Mouse (Mus musculus): Measurements from ENCODE around the gene Il4i1. TPM values are rescaled to one million over a fixed set of nuclear protein-coding genes. Genes with fewer than 3 reads are reported as not detected.
"Not testable (repeated sequence)": the region's sequence is repeated elsewhere in the genome, so short reads cannot be mapped to it uniquely, and the experiment has no call there.

Il4i1 gene
- polyA plus RNA-seq, 1 experiment from 2014 or later, result 2.0 TPM

DNA sequence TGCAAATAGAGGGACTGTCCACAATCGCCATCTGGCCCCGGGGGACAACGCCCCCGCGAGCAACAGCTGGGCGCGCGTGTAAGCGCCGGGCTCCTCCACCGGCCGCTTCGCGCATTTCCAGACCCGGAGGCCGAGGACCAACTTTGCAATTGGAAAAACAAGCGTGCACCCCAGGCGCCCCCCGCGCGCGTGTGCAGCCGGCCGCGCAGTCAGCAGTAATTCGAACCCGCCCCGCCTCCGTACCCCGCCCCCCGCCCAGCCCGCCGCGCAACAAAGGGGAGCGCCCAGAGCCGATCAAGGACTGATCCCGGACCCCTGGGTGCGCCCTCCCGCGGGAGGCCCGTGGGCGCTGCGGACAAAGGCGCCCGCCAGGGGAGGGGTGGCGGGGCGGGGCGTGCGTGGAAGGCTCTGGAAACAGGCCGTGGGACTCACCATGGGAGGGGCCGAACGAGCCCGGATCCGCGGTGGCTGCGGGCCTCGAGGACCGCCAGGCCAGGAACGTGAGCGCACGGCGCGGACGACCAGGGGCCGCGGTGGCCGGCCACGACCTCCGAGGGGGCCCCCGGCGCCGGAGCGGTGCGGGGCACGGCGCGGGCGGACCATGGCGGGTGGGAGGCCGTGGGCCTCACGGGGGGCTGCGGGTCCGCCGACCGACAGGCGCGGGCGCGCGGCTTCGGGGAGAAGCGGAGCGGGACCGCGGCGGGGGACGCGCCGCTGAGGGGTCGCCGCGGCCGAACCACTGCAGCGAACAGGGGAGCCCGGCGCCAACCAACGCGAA is 52.9 kb downstream of the Il4i1 start:
- H3K4me1 ChIP-seq (replicated peaks), result peaks cover 54% of the 10 kb centered on the region
- H3K27ac ChIP-seq (replicated peaks), result peak overlapping the region; percentile 100
- H3K27me3 ChIP-seq, result no peaks in the 10 kb centered on the region
- under 1% methylated on average over 106 of the region's 108 CpGs for WGBS
- peak overlapping the region; percentile 99 for H3K9ac ChIP-seq
- ATAC-seq (ENCODE audit: low read depth), result peak; percentile 48
- peak overlapping the region; percentile 99 for H3K4me2 ChIP-seq
- H3K9me3 ChIP-seq, result no peaks in the 10 kb centered on the region
- H3K4me3 ChIP-seq, result peak overlapping the region; percentile 97
- H3K36me3 ChIP-seq, result peaks cover 29% of the 10 kb centered on the region

DNA sequence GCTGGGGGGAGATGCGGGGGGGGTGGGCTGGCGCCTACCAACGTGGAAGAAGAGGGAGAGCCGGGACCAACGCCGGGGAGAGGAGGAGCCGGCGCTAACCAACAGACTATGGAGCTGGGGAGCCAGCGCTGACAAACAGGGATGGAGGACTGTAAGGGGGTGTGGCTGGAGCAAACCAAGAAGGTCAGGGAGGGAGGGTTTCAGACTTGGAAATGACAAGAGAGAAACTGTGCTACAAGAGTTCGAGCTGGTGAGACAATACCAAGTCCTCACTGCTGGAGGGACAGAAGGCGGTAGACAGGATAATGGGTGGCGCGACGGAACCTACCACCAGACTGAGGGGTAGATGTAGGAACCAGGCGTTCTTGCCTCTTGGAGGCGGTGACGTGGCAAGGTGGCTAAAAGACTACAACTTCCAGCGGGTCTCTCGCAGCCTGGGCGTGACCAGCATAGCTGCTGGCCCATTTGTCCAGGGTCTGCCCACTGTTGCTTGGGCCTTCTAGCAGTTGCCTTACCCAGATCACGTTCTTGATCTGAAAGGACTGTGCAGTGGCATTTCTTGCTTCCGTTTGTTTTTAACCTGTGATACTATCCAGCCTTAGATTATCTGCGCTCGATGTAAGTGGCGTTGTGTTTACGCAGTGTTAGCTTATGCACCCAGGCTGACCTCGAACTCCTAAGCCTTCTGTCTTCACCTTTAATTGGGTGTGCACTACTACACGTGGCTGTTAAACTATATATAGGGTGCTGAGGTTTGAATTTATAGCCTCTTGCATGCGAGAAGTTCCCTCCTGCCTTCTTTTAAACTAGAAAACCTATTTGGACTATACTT is 53.7 kb downstream of the Il4i1 start, which contains the start of gene Ptov1:
TSS of gene Ptov1 (minus strand) at position 92 of the 832 bp plus-strand sequence.
- H3K27me3 ChIP-seq, result no peaks in the 10 kb centered on the region
- H3K4me2 ChIP-seq, result peak within 1 kb of the TSS; percentile 99
- H3K9ac ChIP-seq, result peak within 1 kb of the TSS; percentile 99
- 11% methylated on average over 29 of the region's 29 CpGs for WGBS
- peak within 1 kb of the TSS; percentile 97 for H3K4me3 ChIP-seq
- H3K9me3 ChIP-seq, result no peaks in the 10 kb centered on the region
- peaks cover 21% of the 10 kb centered on the region for H3K36me3 ChIP-seq
- peak within 1 kb of the TSS; percentile 100 for H3K27ac ChIP-seq (replicated peaks)
- peaks cover 46% of the 10 kb centered on the region for H3K4me1 ChIP-seq (replicated peaks)
- ATAC-seq (ENCODE audit: low read depth), result peak; percentile 96

DNA sequence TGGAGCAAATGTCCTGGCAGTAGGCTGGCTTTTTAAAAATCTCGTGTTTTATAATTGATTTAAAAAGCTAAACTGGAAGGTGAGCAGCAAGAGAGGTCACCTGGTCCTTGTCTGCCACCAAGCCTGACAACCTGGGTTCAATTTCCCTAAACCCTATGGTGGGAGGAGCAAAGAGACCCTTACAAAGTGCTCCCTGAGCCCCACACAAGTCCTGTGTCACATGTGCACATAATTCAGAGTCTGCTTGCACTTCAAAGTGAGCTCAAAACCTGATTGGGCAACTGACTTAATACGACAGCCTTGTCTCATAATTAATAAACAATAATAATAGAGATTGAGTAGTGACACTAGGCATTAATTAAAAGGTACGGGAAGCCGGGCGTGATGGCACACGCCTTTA is 54.4 kb downstream of the Il4i1 start:
- no peaks in the 10 kb centered on the region for H3K27me3 ChIP-seq
- peaks cover 17% of the 10 kb centered on the region for H3K36me3 ChIP-seq
- peak overlapping the region; percentile 99 for H3K9ac ChIP-seq
- H3K9me3 ChIP-seq, result no peaks in the 10 kb centered on the region
- peaks cover 39% of the 10 kb centered on the region for H3K4me1 ChIP-seq (replicated peaks)
- peak overlapping the region; percentile 100 for H3K27ac ChIP-seq (replicated peaks)
- WGBS, result 86% methylated on average over 6 of the region's 6 CpGs
- H3K4me2 ChIP-seq, result peak overlapping the region; percentile 99
- peak overlapping the region; percentile 97 for H3K4me3 ChIP-seq
- no peak for ATAC-seq (ENCODE audit: low read depth)

DNA sequence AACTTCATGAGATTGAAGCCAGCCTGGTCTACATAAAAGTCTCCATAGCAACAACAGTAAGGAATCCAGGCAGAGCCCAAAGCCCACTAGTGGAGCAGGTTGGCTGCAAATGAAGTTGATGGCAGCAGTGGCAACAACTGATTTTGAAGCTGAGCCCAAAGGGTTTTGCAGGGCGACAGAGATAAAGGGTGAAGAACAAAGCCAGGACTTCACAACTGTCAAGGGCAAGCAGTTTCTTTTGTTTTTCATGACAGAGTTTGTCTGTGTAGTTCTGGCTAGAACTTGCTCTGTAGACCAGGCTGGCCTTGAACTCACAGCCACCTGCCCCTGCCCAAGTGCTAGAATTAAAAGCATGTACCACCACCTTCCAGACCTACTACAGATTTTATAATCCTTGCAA is 55.0 kb downstream of the Il4i1 start:
- ATAC-seq (ENCODE audit: low read depth), result no peak

DNA sequence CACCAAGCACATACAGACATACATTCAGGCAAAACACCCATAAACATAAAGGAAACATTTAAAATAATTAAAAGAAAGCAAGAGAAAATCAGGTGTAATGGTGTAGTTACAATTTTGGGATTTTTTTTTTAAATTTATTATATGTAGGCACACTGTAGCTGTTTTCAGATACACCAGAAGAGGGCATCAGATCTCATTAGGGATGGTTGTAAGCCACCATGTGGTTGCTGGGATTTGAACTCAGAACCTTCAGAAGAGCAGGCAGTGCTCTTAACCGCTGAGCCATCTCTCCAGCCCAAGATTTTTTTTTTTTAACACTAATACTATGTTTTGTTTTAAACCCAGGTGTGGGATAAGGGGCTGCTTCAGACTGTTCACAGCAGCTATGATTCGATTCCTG is 55.6 kb downstream of the Il4i1 start:
- 83% methylated on average over 2 of the region's 2 CpGs for WGBS
- H3K9ac ChIP-seq; H3K27me3 ChIP-seq; H3K4me3 ChIP-seq; H3K4me2 ChIP-seq; ATAC-seq (ENCODE audit: low read depth); H3K27ac ChIP-seq (replicated peaks); H3K9me3 ChIP-seq: not testable (repeated sequence)
- H3K4me1 ChIP-seq (replicated peaks), result peaks cover 27% of the 10 kb centered on the region
- H3K36me3 ChIP-seq, result peaks cover 17% of the 10 kb centered on the region

More for the DNA sequence above, 55.0 kb downstream of the Il4i1 start:
- Histone ChIP-seq H3K4me3 (no peak overlapping the region), H3K9ac (no peak overlapping the region), H3K27ac (replicated peaks) (no peak overlapping the region), H3K4me2 (no peak overlapping the region), H3K27me3 (no peaks in the 10 kb centered on the region), H3K4me1 (replicated peaks) (peaks cover 33% of the 10 kb centered on the region), H3K36me3 (peaks cover 17% of the 10 kb centered on the region), H3K9me3 (no peaks in the 10 kb centered on the region)
- 35% methylated on average over 1 of the region's 1 CpGs for WGBS

DNA sequence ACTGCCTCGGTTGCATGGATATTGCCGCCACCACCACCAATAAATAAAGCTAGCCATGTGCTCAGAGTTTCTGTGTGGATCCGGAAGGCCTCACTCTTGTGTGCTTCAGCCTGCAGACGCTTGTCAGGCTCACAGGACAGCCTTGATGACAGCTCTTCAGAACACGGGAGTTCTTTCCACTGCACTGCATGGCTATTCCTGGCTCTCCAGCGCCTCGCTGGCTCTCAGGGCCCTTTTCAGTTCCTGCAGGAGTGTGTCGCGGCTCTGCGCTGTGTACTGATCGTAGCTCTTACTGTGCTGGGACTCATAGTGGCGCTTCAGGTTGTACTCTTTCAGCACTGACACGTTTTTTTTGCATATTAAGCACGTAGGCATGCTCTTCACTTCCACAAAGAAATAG is 61.6 kb downstream of the Il4i1 start:
- WGBS, result 87% methylated on average over 14 of the region's 14 CpGs
- no peaks in the 10 kb centered on the region for H3K27me3 ChIP-seq
- no peak overlapping the region for H3K27ac ChIP-seq (replicated peaks)
- no peak overlapping the region for H3K4me2 ChIP-seq
- no peak overlapping the region for H3K9ac ChIP-seq
- H3K4me3 ChIP-seq, result no peak overlapping the region
- no peak for ATAC-seq (ENCODE audit: low read depth)
- peaks cover 76% of the 10 kb centered on the region for H3K36me3 ChIP-seq
- no peaks in the 10 kb centered on the region for H3K9me3 ChIP-seq
- H3K4me1 ChIP-seq (replicated peaks), result no peaks in the 10 kb centered on the region

DNA sequence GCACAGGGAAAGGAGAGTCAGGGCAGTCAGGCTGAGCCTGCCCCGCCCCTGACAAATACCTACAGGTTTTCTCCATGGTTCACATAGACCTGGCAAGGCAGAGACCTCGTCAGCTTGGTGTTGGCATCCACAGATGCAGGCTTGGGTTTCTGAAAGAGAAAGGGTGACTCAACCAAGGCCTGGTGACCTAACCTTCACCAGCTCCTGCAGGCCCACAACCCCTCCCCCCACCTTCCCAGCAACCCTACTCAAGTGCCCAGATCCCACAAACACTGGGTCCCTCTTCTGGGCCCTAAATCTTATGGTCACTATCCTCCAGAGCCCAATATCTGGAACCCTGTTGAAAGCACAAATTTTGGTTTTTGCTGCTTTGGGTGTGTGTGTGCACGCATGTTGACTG is 66.8 kb downstream of the Il4i1 start:
- Histone ChIP-seq H3K27ac (replicated peaks) (no peak overlapping the region), H3K4me3 (no peak overlapping the region), H3K9ac (no peak overlapping the region), H3K36me3 (peaks cover 90% of the 10 kb centered on the region), H3K27me3 (no peaks in the 10 kb centered on the region), H3K4me1 (replicated peaks) (peaks cover 4% of the 10 kb centered on the region), H3K9me3 (no peaks in the 10 kb centered on the region), H3K4me2 (no peak overlapping the region)
- 100% methylated on average over 3 of the region's 3 CpGs for WGBS
- no peak for ATAC-seq (ENCODE audit: low read depth)

DNA sequence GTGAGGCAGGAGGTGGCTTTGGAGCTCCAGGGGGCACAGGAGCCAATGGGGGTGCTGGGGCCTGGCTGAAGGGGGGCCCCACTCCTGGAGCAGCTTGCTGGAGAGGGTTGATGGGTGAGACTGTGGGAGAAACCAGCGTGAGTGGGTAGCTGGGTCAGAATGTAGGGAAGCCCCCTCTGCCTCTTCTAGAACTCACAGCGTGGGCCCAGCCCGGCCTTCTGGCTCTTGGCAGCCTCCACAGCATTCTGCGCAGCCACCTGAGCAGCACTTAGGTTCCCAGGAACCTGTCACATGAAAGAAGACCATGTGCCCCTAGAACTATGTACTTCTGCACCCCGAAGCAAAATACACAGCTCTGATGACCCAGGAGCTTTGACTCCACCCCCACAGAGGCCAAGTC is 68.5 kb downstream of the Il4i1 start:
- WGBS, result 98% methylated on average over 5 of the region's 5 CpGs
- Histone ChIP-seq H3K4me3 (no peak overlapping the region), H3K9ac (no peak overlapping the region), H3K36me3 (peaks cover 90% of the 10 kb centered on the region), H3K27me3 (no peaks in the 10 kb centered on the region), H3K27ac (replicated peaks) (no peak overlapping the region), H3K4me2 (no peak overlapping the region), H3K4me1 (replicated peaks) (peaks cover 20% of the 10 kb centered on the region), H3K9me3 (no peaks in the 10 kb centered on the region)
- ATAC-seq (ENCODE audit: low read depth), result no peak

DNA sequence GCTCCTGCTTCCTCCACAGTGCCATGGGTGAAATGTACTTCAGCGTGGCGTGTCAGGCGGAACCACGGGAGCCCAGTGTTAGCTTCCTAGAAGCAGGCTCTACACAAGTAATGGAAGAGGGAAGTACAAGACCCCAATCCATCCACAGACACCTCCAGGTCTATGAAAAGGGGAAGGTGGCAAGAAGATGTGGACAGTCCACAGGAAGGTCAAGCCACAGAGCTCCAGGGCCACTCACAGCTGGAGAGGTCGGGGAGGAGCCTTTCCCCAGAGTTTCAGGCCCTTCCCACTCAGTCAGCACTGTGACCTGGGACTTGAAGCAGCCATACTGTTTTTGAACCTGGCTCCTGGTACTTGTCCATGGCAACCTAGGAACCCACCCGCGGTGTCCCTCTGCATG is 70.8 kb downstream of the Il4i1 start:
- Histone ChIP-seq H3K4me1 (replicated peaks) (peaks cover 38% of the 10 kb centered on the region), H3K36me3 (peaks cover 75% of the 10 kb centered on the region), H3K4me2 (no peak overlapping the region), H3K9me3 (no peaks in the 10 kb centered on the region), H3K27ac (replicated peaks) (no peak overlapping the region), H3K9ac (0 out of 2 replicates have a peak overlapping the region, but pooled peaks have one; percentile 8), H3K4me3 (no peak overlapping the region), H3K27me3 (no peaks in the 10 kb centered on the region)
- no peak for ATAC-seq (ENCODE audit: low read depth)
- WGBS, result 87% methylated on average over 7 of the region's 7 CpGs

DNA sequence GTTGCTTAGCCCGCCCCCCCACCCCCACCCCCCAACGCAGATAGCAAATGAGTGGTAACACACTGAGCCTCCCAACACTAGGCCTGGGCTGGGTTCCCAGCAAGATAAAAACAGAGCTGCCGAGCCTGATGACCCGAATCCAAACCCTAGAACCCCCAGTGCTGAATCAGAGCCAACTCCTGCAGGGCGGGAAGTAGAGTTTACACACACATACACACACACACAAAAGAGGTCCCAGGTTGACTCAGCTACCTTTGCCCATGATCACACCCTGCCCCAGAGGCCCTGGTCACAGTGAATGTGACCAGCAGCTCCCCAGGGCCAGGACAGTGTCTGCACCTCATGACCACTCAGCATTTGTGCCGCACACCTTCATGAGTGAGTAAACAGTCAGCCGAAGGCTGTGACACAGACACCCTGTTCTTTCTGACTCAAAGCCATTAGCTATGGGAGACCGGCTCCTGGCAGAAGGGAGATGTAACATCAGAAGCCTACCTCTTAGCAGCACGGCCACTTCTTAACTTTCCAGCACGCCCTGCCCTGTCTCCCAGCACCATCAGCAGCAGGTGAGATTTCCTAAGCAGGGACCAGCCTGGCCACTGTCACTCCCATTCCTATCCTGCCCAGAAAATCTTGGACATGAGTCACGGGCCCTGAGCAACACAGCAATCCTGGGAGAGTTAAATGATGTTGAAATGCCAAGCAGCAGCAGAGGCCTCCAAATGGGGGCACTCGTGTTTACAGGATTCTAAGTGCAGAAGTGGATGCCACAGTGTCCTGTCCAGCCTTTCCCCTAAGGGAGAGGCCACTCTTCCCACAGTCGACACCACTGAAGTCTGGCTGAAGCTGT is 72.3 kb downstream of the Il4i1 start:
- WGBS, result 87% methylated on average over 13 of the region's 13 CpGs
- no peaks in the 10 kb centered on the region for H3K27me3 ChIP-seq
- no peak for ATAC-seq (ENCODE audit: low read depth)
- 0 out of 2 replicates have a peak overlapping the region, but pooled peaks have one; percentile 3 for H3K4me2 ChIP-seq
- H3K4me3 ChIP-seq, result no peak overlapping the region
- H3K9me3 ChIP-seq, result no peaks in the 10 kb centered on the region
- H3K9ac ChIP-seq, result peak overlapping the region; percentile 34; the same call in 1 of the 2 replicates
- H3K36me3 ChIP-seq, result peaks cover 60% of the 10 kb centered on the region
- H3K4me1 ChIP-seq (replicated peaks), result peaks cover 44% of the 10 kb centered on the region
- H3K27ac ChIP-seq (replicated peaks), result no peak overlapping the region

DNA sequence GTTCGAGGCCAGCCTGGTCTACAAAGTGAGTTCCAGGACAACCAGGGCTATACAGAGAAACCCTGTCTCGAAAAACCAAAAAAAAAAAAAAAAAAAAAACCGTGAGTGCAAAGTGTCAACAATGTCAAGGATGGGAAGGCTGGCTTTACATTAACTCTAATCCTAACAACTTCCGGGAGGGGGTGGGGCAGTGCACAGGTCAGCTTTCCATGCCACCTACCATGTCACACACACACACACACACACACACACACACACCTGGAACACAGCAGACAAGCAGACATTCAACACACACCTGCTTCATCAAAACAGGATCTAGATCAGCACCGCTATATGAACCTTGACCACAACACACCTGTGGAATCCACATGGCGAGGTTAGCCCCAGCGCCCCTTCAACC is 74.0 kb downstream of the Il4i1 start:
- no peak overlapping the region for H3K27ac ChIP-seq (replicated peaks)
- H3K4me3 ChIP-seq, result peak overlapping the region; percentile 93
- H3K4me2 ChIP-seq, result peak overlapping the region; percentile 98
- no peaks in the 10 kb centered on the region for H3K9me3 ChIP-seq
- peak overlapping the region; percentile 96; the same call in 1 of the 2 replicates for H3K9ac ChIP-seq
- peaks cover 61% of the 10 kb centered on the region for H3K4me1 ChIP-seq (replicated peaks)
- no peaks in the 10 kb centered on the region for H3K27me3 ChIP-seq
- ATAC-seq (ENCODE audit: low read depth), result no peak
- WGBS, result 93% methylated on average over 7 of the region's 7 CpGs
- peaks cover 44% of the 10 kb centered on the region for H3K36me3 ChIP-seq
